Mouse (Mus musculus) ES-Bruce4 (cell line): ENCODE results near the gene Col24a1. TPM values are rescaled to one million over a fixed set of nuclear protein-coding genes. Genes with fewer than 3 reads are reported as not detected.

Source experiments
- H3K27ac ChIP-seq: 2 replicates; pipeline ENCODE4 v1.5.1; 2012; ENCODE audit warnings: low read length, inconsistent platforms; ENCODE audit not compliant: insufficient read depth
- H3K27me3 ChIP-seq: 2 replicates; pipeline ENCODE4 v1.6.1; 2012; ENCODE audit warnings: mild to moderate bottlenecking, low read length, inconsistent platforms; ENCODE audit not compliant: control insufficient read depth, poor library complexity, insufficient read depth, severe bottlenecking
- H3K36me3 ChIP-seq: 2 replicates; pipeline ENCODE4 v1.6.1; 2012; ENCODE audit warnings: inconsistent platforms, mild to moderate bottlenecking, low read length, moderate library complexity; ENCODE audit not compliant: control insufficient read depth, poor library complexity, insufficient read depth, severe bottlenecking
- H3K4me1 ChIP-seq: one replicate; pipeline ENCODE4 v1.8.1; 2011; ENCODE audit warnings: low read length; ENCODE audit not compliant: control insufficient read depth, insufficient read depth
- H3K4me3 ChIP-seq: 2 replicates; pipeline ENCODE4 v1.5.1; 2011; ENCODE audit warnings: low read depth, mild to moderate bottlenecking, low read length
- H3K9ac ChIP-seq: 2 replicates; pipeline ENCODE4 v1.6.1; 2012; ENCODE audit warnings: low read depth, mild to moderate bottlenecking, inconsistent platforms; ENCODE audit not compliant: poor library complexity, severe bottlenecking
- H3K9me3 ChIP-seq: replicated peaks from 2 replicates; pipeline ENCODE4 v1.6.1; 2012; ENCODE audit warnings: mild to moderate bottlenecking, low read length, inconsistent platforms; ENCODE audit not compliant: control insufficient read depth, poor library complexity, insufficient read depth, severe bottlenecking
- CTCF ChIP-seq: IDR thresholded peaks from one replicate; pipeline ENCODE4 v1.8.1; 2011; ENCODE audit warnings: low read depth, low read length
- EP300 ChIP-seq: IDR thresholded peaks from 2 replicates; pipeline ENCODE4 v1.6.1; 2011; ENCODE audit warnings: low read depth, low read length; ENCODE audit not compliant: insufficient read depth
- POLR2A ChIP-seq: IDR thresholded peaks from one replicate; pipeline ENCODE4 v1.8.1; 2011; ENCODE audit warnings: low read length; ENCODE audit not compliant: insufficient read depth
- polyA plus RNA-seq: library from polyadenylated mRNA; stranded (reverse); fragments of >200 nt; gene quantifications from 2 replicates; pipeline ENCODE4 v1.2.4, GENCODE M21; 2011; ENCODE audit warnings: low read depth; ENCODE audit not compliant: missing spikeins, insufficient read depth, insufficient read length

Gene Col24a1
- polyA plus RNA-seq, 1 experiment: 0.78 TPM

GRCm38 (mm10) chr3:145339851-145340499 is 47.7 kb downstream of the Col24a1 start:
- H3K9me3 ChIP-seq: no peaks in the 10 kb centered on the region
- H3K4me3 ChIP-seq: no peak overlapping the region
- H3K27ac ChIP-seq: no peak overlapping the region
- H3K27me3 ChIP-seq: no peaks in the 10 kb centered on the region
- no peak overlapping the region for H3K9ac ChIP-seq
- no peaks in the 10 kb centered on the region for H3K36me3 ChIP-seq
- no peaks in the 10 kb centered on the region for H3K4me1 ChIP-seq
- TF ChIP-seq POLR2A (no peak), CTCF (no peak), EP300 (no peak)

GRCm38 (mm10) chr3:145348690-145349089 is 56.4 kb downstream of the Col24a1 start:
- Histone ChIP-seq H3K9me3 (no peaks in the 10 kb centered on the region), H3K4me3 (no peak overlapping the region), H3K36me3 (no peaks in the 10 kb centered on the region), H3K27me3 (no peaks in the 10 kb centered on the region), H3K27ac (no peak overlapping the region), H3K9ac (no peak overlapping the region), H3K4me1 (no peaks in the 10 kb centered on the region)
- TF ChIP-seq CTCF: no peak
- no peak for TF ChIP-seq EP300
- TF ChIP-seq POLR2A: no peak

GRCm38 (mm10) chr3:145353951-145354350 is 61.7 kb downstream of the Col24a1 start:
- H3K4me3 ChIP-seq: no peak overlapping the region
- no peaks in the 10 kb centered on the region for H3K4me1 ChIP-seq
- H3K27ac ChIP-seq: no peak overlapping the region
- no peaks in the 10 kb centered on the region for H3K36me3 ChIP-seq
- TF ChIP-seq EP300: no peak
- TF ChIP-seq POLR2A: no peak
- TF ChIP-seq CTCF: no peak
- no peaks in the 10 kb centered on the region for H3K9me3 ChIP-seq
- no peaks in the 10 kb centered on the region for H3K27me3 ChIP-seq
- H3K9ac ChIP-seq: no peak overlapping the region

- Histone ChIP-seq H3K36me3 (no peaks in the 10 kb centered on the region), H3K9me3 (no peaks in the 10 kb centered on the region), H3K9ac (no peak overlapping the region), H3K27ac (no peak overlapping the region), H3K4me1 (no peaks in the 10 kb centered on the region), H3K4me3 (no peak overlapping the region), H3K27me3 (peaks cover 2% of the 10 kb centered on the region; the same call in 1 of the 2 replicates)
- TF ChIP-seq CTCF (no peak), EP300 (no peak), POLR2A (no peak)
Measured at GRCm38 (mm10) chr3:145356865-145357487, 64.7 kb downstream of the Col24a1 start.

- Histone ChIP-seq H3K9me3 (no peaks in the 10 kb centered on the region), H3K36me3 (no peaks in the 10 kb centered on the region), H3K4me3 (no peak overlapping the region), H3K27me3 (peaks cover 2% of the 10 kb centered on the region; the same call in 1 of the 2 replicates), H3K9ac (no peak overlapping the region), H3K4me1 (no peaks in the 10 kb centered on the region), H3K27ac (no peak overlapping the region)
- TF ChIP-seq CTCF (no peak), POLR2A (no peak)
Measured at GRCm38 (mm10) chr3:145365227-145365626, 73.0 kb downstream of the Col24a1 start.

GRCm38 (mm10) chr3:145367176-145367717 is 75.0 kb downstream of the Col24a1 start:
- Histone ChIP-seq H3K36me3 (no peaks in the 10 kb centered on the region), H3K9ac (no peak overlapping the region), H3K27me3 (no peaks in the 10 kb centered on the region), H3K9me3 (no peaks in the 10 kb centered on the region), H3K4me1 (no peaks in the 10 kb centered on the region), H3K4me3 (no peak overlapping the region), H3K27ac (no peak overlapping the region)
- TF ChIP-seq EP300 (no peak), POLR2A (no peak), CTCF (no peak)
